Mouse (Mus musculus) cortical plate, adult 2 months (tissue): ENCODE results near the gene Pak2. TPM values are rescaled to one million over a fixed set of nuclear protein-coding genes. Genes with fewer than 3 reads are reported as not detected.

Experiments used
- H3K27ac ChIP-seq: fragments of 200-500 bp; 2 replicates; pipeline ENCODE4 v1.5.1; 2012; ENCODE audit warnings: low read length, control low read depth, inconsistent platforms; ENCODE audit not compliant: insufficient read depth
- H3K4me1 ChIP-seq: fragments of 200-500 bp; 2 replicates; pipeline ENCODE4 v1.6.1; 2011; ENCODE audit warnings: low read length; ENCODE audit not compliant: control insufficient read depth, insufficient read depth
- H3K4me3 ChIP-seq: fragments of 200-500 bp; 2 replicates; pipeline ENCODE4 v1.5.1; 2011; ENCODE audit warnings: mild to moderate bottlenecking, low read length, control low read depth; ENCODE audit not compliant: insufficient read depth
- CTCF ChIP-seq: fragments of 200-500 bp; IDR thresholded peaks from 2 replicates; pipeline ENCODE4 v1.5.1; 2011; ENCODE audit warnings: mild to moderate bottlenecking, control low read depth, low read length; ENCODE audit not compliant: insufficient read depth; ENCODE audit errors: extremely low read depth
- POLR2A ChIP-seq: fragments of 200-500 bp; IDR thresholded peaks from 2 replicates; pipeline ENCODE4 v1.6.1; 2011; ENCODE audit warnings: mild to moderate bottlenecking, low read length, control low read depth; ENCODE audit not compliant: insufficient read depth; ENCODE audit errors: extremely low read depth
- polyA plus RNA-seq: library from polyadenylated mRNA; depleted of rRNA; stranded (reverse); fragments of >200 nt; gene quantifications from 2 replicates; pipeline ENCODE4 v1.2.3, GENCODE M21; 2012

Gene Pak2
- polyA plus RNA-seq, 1 experiment = 17.7 TPM

GRCm38 (mm10) chr16:32063900-32064299, 15.2 kb downstream of the Pak2 start:
- no peak for TF ChIP-seq POLR2A
- no peak for TF ChIP-seq CTCF
- Histone ChIP-seq H3K4me3 (no peak overlapping the region), H3K4me1 (peaks cover 6% of the 10 kb centered on the region), H3K27ac (no peak overlapping the region)

- Histone ChIP-seq H3K4me1 (peaks cover 6% of the 10 kb centered on the region), H3K27ac (no peak overlapping the region), H3K4me3 (no peak overlapping the region)
- TF ChIP-seq CTCF (no peak), POLR2A (no peak)
Observed at GRCm38 (mm10) chr16:32062226-32062625, 16.9 kb downstream of the Pak2 start.

- Histone ChIP-seq H3K4me3 (no peak overlapping the region), H3K27ac (no peak overlapping the region), H3K4me1 (peaks cover 4% of the 10 kb centered on the region)
- TF ChIP-seq CTCF (no peak), POLR2A (no peak)
Observed at GRCm38 (mm10) chr16:32059840-32060523, 19.2 kb downstream of the Pak2 start.

- Histone ChIP-seq H3K4me1 (peaks cover 3% of the 10 kb centered on the region), H3K4me3 (no peak overlapping the region), H3K27ac (no peak overlapping the region)
- TF ChIP-seq CTCF (no peak), POLR2A (no peak)
Observed at GRCm38 (mm10) chr16:32058817-32059216, 20.3 kb downstream of the Pak2 start.

- no peak for TF ChIP-seq POLR2A
- 0 out of 2 replicates have a peak, but pooled peaks have one; percentile 16 for TF ChIP-seq CTCF
- no peaks in the 10 kb centered on the region for H3K4me1 ChIP-seq
- H3K4me3 ChIP-seq = no peak overlapping the region
- no peak overlapping the region for H3K27ac ChIP-seq
Observed at GRCm38 (mm10) chr16:32042367-32042766, 36.8 kb downstream of the Pak2 start.

GRCm38 (mm10) chr16:32019678-32020077, 59.5 kb downstream of the Pak2 start:
- TF ChIP-seq CTCF = no peak
- H3K4me3 ChIP-seq = no peak overlapping the region
- H3K4me1 ChIP-seq = no peaks in the 10 kb centered on the region
- no peak overlapping the region for H3K27ac ChIP-seq

- no peak overlapping the region for H3K4me3 ChIP-seq
- H3K4me1 ChIP-seq = no peaks in the 10 kb centered on the region
- TF ChIP-seq CTCF (no peak), POLR2A (no peak)
- no peak overlapping the region for H3K27ac ChIP-seq
Observed at GRCm38 (mm10) chr16:32010330-32010729, 68.8 kb downstream of the Pak2 start.

- TF ChIP-seq CTCF (no peak), POLR2A (peak; percentile 63; the same call in 1 of the 2 replicates)
- H3K4me1 ChIP-seq = no peaks in the 10 kb centered on the region
- H3K4me3 ChIP-seq = no peak overlapping the region
- H3K27ac ChIP-seq = no peak overlapping the region
Observed at GRCm38 (mm10) chr16:32009913-32010312, 69.2 kb downstream of the Pak2 start.

- no peak overlapping the region for H3K27ac ChIP-seq
- TF ChIP-seq POLR2A (no peak), CTCF (no peak)
- H3K4me3 ChIP-seq = no peak overlapping the region
- no peaks in the 10 kb centered on the region; the same call in 1 of the 2 replicates for H3K4me1 ChIP-seq
Observed at GRCm38 (mm10) chr16:32008529-32009293, 70.4 kb downstream of the Pak2 start.

GRCm38 (mm10) chr16:32004731-32005130, 74.4 kb downstream of the Pak2 start:
- no peak overlapping the region for H3K27ac ChIP-seq
- TF ChIP-seq CTCF = no peak
- TF ChIP-seq POLR2A = no peak
- H3K4me1 ChIP-seq = peaks cover 4% of the 10 kb centered on the region; the same call in 1 of the 2 replicates
- H3K4me3 ChIP-seq = no peak overlapping the region
